Mouse (Mus musculus) heart, postnatal 0 days (tissue): ENCODE results near the gene Baz2b.

Experiments
- CTCF ChIP-seq: IDR thresholded peaks from 2 replicates; pipeline ENCODE4 v1.5.1; 2016; ENCODE audit warnings: antibody characterized with exemption, control low read depth, low read depth
- EP300 ChIP-seq: IDR thresholded peaks from 2 replicates; pipeline ENCODE4 v1.6.1; 2016; ENCODE audit warnings: antibody characterized with exemption, low read depth

DNA sequence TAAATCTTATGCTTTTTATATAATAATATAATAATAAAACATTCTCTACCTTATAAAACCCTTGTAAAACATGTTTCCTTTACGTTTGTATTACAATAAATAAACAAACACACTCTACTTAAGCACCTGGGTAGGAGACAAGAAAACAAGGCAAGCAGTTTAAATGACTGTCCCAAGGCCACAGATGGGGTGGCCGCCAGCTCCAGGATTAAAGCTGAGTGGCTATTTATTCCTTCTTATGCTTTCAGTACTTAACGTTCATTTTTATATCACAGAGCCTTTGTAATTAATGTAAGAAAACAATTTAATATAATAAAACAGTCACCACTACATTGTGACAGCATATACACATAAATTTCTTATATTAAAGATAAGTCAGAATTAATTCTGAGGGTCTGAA, 173.3 kb downstream of the Baz2b start:
- no peak for TF ChIP-seq CTCF
- no peak for TF ChIP-seq EP300
